Mouse (Mus musculus) liver, embryonic 14.5 days (tissue): Measurements from ENCODE around the gene Nr3c2.

Experiments used
- CTCF ChIP-seq: IDR thresholded peaks from 2 replicates; pipeline ENCODE4 v1.5.1; 2016; ENCODE audit warnings: antibody characterized with exemption, low read depth, control low read depth
- EP300 ChIP-seq: IDR thresholded peaks from 2 replicates; pipeline ENCODE4 v1.6.1; 2016; ENCODE audit warnings: antibody characterized with exemption, low read depth

GRCm38 (mm10) chr8:77086036-77086435, 186.8 kb downstream of the Nr3c2 start:
- TF ChIP-seq EP300 (no peak), CTCF (no peak)
